Mouse (Mus musculus) stomach, postnatal 0 days (tissue): ENCODE data around the gene Utp18.

Experiments
- CTCF ChIP-seq: IDR thresholded peaks from 2 replicates; pipeline ENCODE4 v1.5.1; 2016; ENCODE audit warnings: antibody characterized with exemption, low read depth, mild to moderate bottlenecking, moderate library complexity
- EP300 ChIP-seq: optimal IDR thresholded peaks from 2 replicates; pipeline ENCODE3; 2016; ENCODE audit warnings: antibody characterized with exemption

DNA sequence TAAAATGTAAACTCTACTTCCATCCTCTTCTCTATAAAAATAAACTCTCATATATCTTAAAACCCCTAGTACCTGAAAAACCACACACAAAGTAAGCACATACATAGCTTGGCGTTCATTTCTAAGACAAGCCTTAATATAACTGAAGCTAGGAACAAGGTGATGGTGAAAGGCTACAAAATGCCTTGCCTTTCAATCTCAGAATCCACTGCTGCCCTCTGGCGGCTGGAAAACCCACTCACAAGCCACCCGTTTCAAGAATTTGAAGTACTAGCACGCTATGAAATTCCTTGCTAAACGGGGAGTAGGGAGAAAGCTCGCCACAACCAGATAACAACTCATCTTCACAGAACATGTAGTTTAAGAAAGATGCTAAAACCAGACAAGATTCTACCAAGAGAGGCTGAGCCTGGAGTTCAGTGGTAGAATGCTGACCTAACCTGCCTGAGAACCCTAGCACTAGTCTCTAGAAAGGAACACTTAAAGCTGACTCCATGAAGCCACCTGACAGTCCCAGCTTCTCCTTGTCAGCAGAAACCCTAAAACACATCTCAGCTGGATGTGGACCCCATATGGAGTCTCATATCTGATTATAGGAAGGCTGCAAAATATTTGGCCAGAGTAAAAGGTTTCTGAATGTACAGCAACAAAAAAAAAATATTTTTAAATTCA is 29.1 kb downstream of the Utp18 start:
- TF ChIP-seq CTCF (peak; percentile 90), EP300 (no peak)
